Mouse (Mus musculus): ENCODE measurements around the gene Mrpl48. TPM values are rescaled to one million over a fixed set of nuclear protein-coding genes. Genes with fewer than 3 reads are reported as not detected.

Gene Mrpl48
- polyA plus RNA-seq, 1 experiment, result 30.7 TPM

DNA sequence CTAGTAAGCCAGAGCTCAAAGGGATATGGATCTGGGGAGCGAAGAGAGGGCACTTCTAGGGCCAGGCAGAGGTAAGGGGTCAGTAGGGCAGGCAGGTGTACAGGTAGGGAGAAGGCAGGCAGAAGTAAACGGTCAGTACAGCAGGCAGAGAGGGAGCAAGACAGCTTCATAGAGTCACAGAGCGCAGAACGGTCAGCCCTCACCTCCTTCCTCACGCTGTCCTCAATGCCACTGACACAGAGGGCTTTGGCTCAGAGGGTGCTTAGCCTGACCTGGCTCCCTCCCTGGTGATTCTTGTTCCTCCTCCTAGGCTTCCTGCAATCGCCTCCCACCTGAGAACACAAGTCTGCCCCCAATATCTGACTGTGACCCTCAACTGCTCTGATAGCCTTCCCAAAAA is 42.3 kb upstream of the Mrpl48 start:
- H3ac ChIP-seq (ENCODE audit: control insufficient read depth, insufficient read length, low read depth), result no peak overlapping the region
- H3K27me3 ChIP-seq (ENCODE audit: control insufficient read depth, insufficient read depth, insufficient read length), result no peaks in the 10 kb centered on the region
- TF ChIP-seq MYOG (IDR thresholded peaks at IDR 0.05; ENCODE audit: control insufficient read depth, extremely low read depth, insufficient read length) (no peak), CEBPB (IDR thresholded peaks at IDR 0.05; ENCODE audit: low read depth) (no peak), FOSL1 (IDR thresholded peaks at IDR 0.05; ENCODE audit: insufficient read depth, low read length, poor library complexity, severe bottlenecking) (no peak), CTCF (IDR thresholded peaks at IDR 0.05; ENCODE audit: control insufficient read depth, insufficient read depth, insufficient read length) (no peak), MAX (IDR thresholded peaks at IDR 0.05) (no peak), MYOD1 (IDR thresholded peaks at IDR 0.05; ENCODE audit: control insufficient read depth, insufficient read length, low read depth) (no peak), USF1 (IDR thresholded peaks at IDR 0.05; ENCODE audit: low read depth) (no peak)
- H3K79me2 ChIP-seq (ENCODE audit: control insufficient read depth, insufficient read depth), result no peaks in the 10 kb centered on the region
- no peaks in the 10 kb centered on the region for H3K79me3 ChIP-seq (ENCODE audit: low read depth)
- peaks cover 4% of the 10 kb centered on the region for H3K36me3 ChIP-seq (ENCODE audit: control insufficient read depth, insufficient read depth)
- no peak overlapping the region for H3K4me3 ChIP-seq (ENCODE audit: insufficient read depth, poor library complexity, severe bottlenecking)

DNA sequence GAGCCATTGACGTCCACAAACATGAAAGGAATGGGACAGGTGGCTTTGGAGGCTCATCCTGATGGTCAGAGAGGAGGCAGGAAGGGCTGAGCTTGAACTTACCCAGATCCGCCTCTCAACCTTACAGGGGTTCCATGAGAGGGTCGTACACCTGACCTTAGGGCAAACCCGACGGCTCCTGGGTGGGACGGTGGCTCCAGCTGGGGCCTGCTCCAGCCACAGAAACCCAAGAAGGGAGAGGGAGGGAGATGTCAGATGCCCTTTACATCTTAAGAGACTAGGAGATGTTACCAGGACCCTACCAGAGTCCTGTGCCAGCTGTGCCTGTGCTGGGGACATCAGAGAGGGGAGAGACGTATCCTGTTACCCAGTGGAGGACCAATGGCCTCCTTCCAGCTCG is 41.7 kb upstream of the Mrpl48 start:
- H3ac ChIP-seq (ENCODE audit: control insufficient read depth, insufficient read length, low read depth), result no peak overlapping the region
- H3K36me3 ChIP-seq (ENCODE audit: control insufficient read depth, insufficient read depth), result peaks cover 4% of the 10 kb centered on the region
- no peak overlapping the region for H3K4me3 ChIP-seq (ENCODE audit: insufficient read depth, poor library complexity, severe bottlenecking)
- H3K27me3 ChIP-seq (ENCODE audit: control insufficient read depth, insufficient read depth, insufficient read length), result no peaks in the 10 kb centered on the region
- no peaks in the 10 kb centered on the region for H3K79me2 ChIP-seq (ENCODE audit: control insufficient read depth, insufficient read depth)
- no peak for TF ChIP-seq FOSL1 (IDR thresholded peaks at IDR 0.05; ENCODE audit: insufficient read depth, low read length, poor library complexity, severe bottlenecking)
- TF ChIP-seq MYOG (IDR thresholded peaks at IDR 0.05; ENCODE audit: control insufficient read depth, extremely low read depth, insufficient read length), result no peak
- TF ChIP-seq CEBPB (IDR thresholded peaks at IDR 0.05; ENCODE audit: low read depth), result no peak
- no peak for TF ChIP-seq MYOD1 (IDR thresholded peaks at IDR 0.05; ENCODE audit: control insufficient read depth, insufficient read length, low read depth)
- TF ChIP-seq CTCF (IDR thresholded peaks at IDR 0.05; ENCODE audit: control insufficient read depth, insufficient read depth, insufficient read length), result no peak
- no peak for TF ChIP-seq MAX (IDR thresholded peaks at IDR 0.05)
- no peak for TF ChIP-seq USF1 (IDR thresholded peaks at IDR 0.05; ENCODE audit: low read depth)
- H3K79me3 ChIP-seq (ENCODE audit: low read depth), result no peaks in the 10 kb centered on the region

DNA sequence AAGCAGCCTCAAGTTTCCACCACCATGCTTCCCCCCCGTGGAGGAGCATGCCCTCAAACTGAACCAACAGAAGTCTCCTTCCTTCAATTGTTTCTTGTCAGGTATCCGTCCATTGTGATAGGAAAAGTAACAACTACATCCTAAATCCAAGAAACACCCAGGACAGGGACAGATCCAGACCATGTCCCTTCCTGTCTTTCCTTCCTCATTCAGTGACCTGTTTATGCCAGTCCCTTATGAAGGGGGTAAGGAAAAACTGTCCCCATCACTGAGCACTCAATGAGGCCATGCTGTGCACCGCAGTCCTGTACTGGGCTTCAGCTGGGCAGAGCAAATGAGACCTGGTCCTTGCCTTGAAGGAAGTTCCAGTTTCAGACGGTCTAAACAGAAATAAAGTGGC is 41.0 kb upstream of the Mrpl48 start:
- no peak overlapping the region for H3ac ChIP-seq (ENCODE audit: control insufficient read depth, insufficient read length, low read depth)
- H3K79me2 ChIP-seq (ENCODE audit: control insufficient read depth, insufficient read depth), result no peaks in the 10 kb centered on the region
- H3K79me3 ChIP-seq (ENCODE audit: low read depth), result no peaks in the 10 kb centered on the region
- peaks cover 4% of the 10 kb centered on the region for H3K36me3 ChIP-seq (ENCODE audit: control insufficient read depth, insufficient read depth)
- TF ChIP-seq FOSL1 (IDR thresholded peaks at IDR 0.05; ENCODE audit: insufficient read depth, low read length, poor library complexity, severe bottlenecking) (no peak), MYOD1 (IDR thresholded peaks at IDR 0.05; ENCODE audit: control insufficient read depth, insufficient read length, low read depth) (no peak), MAX (IDR thresholded peaks at IDR 0.05) (no peak), CTCF (IDR thresholded peaks at IDR 0.05; ENCODE audit: control insufficient read depth, insufficient read depth, insufficient read length) (no peak), MYOG (IDR thresholded peaks at IDR 0.05; ENCODE audit: control insufficient read depth, extremely low read depth, insufficient read length) (no peak), USF1 (IDR thresholded peaks at IDR 0.05; ENCODE audit: low read depth) (no peak), CEBPB (IDR thresholded peaks at IDR 0.05; ENCODE audit: low read depth) (no peak)
- H3K4me3 ChIP-seq (ENCODE audit: insufficient read depth, poor library complexity, severe bottlenecking), result no peak overlapping the region
- no peaks in the 10 kb centered on the region for H3K27me3 ChIP-seq (ENCODE audit: control insufficient read depth, insufficient read depth, insufficient read length)

DNA sequence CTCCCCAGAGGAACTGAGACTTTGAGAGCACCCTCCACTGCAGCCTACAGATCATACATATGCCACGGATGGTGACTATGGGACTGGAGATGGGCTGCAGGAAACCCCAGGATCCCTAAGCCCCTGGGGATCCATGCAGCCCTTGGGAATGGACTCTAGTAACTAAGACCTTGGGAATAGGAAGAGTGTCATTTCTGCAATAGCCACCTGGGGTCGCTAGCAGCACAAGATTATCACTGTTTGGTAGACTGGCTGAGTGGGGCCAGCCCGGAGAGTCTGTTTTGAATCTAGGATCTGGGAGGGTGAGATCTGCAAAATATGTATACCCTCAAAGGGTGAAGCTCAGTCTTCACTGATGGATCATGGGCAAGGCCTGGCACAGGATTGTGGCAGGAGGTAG is 37.0 kb upstream of the Mrpl48 start:
- Histone ChIP-seq H3K79me2 (ENCODE audit: control insufficient read depth, insufficient read depth) (no peaks in the 10 kb centered on the region), H3K4me3 (ENCODE audit: insufficient read depth, poor library complexity, severe bottlenecking) (no peak overlapping the region), H3K27me3 (ENCODE audit: control insufficient read depth, insufficient read depth, insufficient read length) (no peaks in the 10 kb centered on the region), H3K79me3 (ENCODE audit: low read depth) (no peaks in the 10 kb centered on the region), H3ac (ENCODE audit: control insufficient read depth, insufficient read length, low read depth) (no peak overlapping the region), H3K36me3 (ENCODE audit: control insufficient read depth, insufficient read depth) (peaks cover 20% of the 10 kb centered on the region)
- TF ChIP-seq CEBPB (IDR thresholded peaks at IDR 0.05; ENCODE audit: low read depth) (no peak), MAX (IDR thresholded peaks at IDR 0.05) (no peak), MYOD1 (IDR thresholded peaks at IDR 0.05; ENCODE audit: control insufficient read depth, insufficient read length, low read depth) (no peak), CTCF (IDR thresholded peaks at IDR 0.05; ENCODE audit: control insufficient read depth, insufficient read depth, insufficient read length) (no peak), FOSL1 (IDR thresholded peaks at IDR 0.05; ENCODE audit: insufficient read depth, low read length, poor library complexity, severe bottlenecking) (no peak), MYOG (IDR thresholded peaks at IDR 0.05; ENCODE audit: control insufficient read depth, extremely low read depth, insufficient read length) (no peak), USF1 (IDR thresholded peaks at IDR 0.05; ENCODE audit: low read depth) (no peak)

DNA sequence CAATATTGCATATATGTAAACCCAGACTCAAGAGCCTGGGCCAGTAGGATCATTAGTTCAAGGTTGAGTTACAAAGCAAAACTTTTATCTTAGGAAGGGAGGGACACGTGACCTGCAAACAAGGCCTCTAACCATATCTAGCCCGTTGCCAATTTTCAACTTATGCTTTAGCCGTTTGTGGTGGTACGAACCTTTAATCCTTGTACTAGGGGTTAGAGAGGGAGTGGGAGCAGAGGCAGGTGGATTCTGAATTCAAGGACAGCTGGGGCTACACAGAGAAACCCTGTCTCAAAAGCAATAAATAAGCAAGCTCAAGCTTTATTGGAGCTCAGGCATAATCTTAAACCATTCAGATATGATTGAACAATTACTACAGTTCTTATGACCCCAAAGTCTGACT is 34.3 kb upstream of the Mrpl48 start:
- H3K79me3 ChIP-seq (ENCODE audit: low read depth), result no peaks in the 10 kb centered on the region
- no peak overlapping the region for H3ac ChIP-seq (ENCODE audit: control insufficient read depth, insufficient read length, low read depth)
- TF ChIP-seq CEBPB (IDR thresholded peaks at IDR 0.05; ENCODE audit: low read depth) (no peak), FOSL1 (IDR thresholded peaks at IDR 0.05; ENCODE audit: insufficient read depth, low read length, poor library complexity, severe bottlenecking) (no peak), CTCF (IDR thresholded peaks at IDR 0.05; ENCODE audit: control insufficient read depth, insufficient read depth, insufficient read length) (no peak), MYOD1 (IDR thresholded peaks at IDR 0.05; ENCODE audit: control insufficient read depth, insufficient read length, low read depth) (no peak), MAX (IDR thresholded peaks at IDR 0.05) (no peak), USF1 (IDR thresholded peaks at IDR 0.05; ENCODE audit: low read depth) (no peak), MYOG (IDR thresholded peaks at IDR 0.05; ENCODE audit: control insufficient read depth, extremely low read depth, insufficient read length) (no peak)
- no peaks in the 10 kb centered on the region for H3K27me3 ChIP-seq (ENCODE audit: control insufficient read depth, insufficient read depth, insufficient read length)
- no peak overlapping the region for H3K4me3 ChIP-seq (ENCODE audit: insufficient read depth, poor library complexity, severe bottlenecking)
- no peaks in the 10 kb centered on the region for H3K79me2 ChIP-seq (ENCODE audit: control insufficient read depth, insufficient read depth)
- H3K36me3 ChIP-seq (ENCODE audit: control insufficient read depth, insufficient read depth), result peaks cover 30% of the 10 kb centered on the region

DNA sequence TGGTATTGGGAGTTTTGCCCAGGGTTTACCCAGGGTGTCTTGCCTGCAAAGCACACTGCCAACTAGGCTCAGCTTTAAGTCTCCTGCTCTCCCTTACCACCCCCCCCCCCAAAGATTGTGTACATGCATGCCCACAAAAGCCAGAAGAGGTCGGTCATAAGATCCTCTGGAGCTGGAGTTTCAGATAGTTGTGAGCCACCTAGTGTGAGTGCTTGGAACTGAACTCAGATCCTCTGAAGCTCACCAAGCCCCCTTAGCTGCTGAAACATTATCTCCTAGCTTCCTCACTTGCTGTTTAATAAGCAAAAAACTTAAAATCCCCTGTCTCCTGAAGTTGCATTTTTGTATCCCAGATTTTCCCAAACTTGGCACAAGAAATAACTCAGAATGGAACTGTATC is 29.6 kb upstream of the Mrpl48 start:
- Histone ChIP-seq H3K4me3 (ENCODE audit: insufficient read depth, poor library complexity, severe bottlenecking) (no peak overlapping the region), H3K27me3 (ENCODE audit: control insufficient read depth, insufficient read depth, insufficient read length) (no peaks in the 10 kb centered on the region), H3K79me3 (ENCODE audit: low read depth) (no peaks in the 10 kb centered on the region), H3K36me3 (ENCODE audit: control insufficient read depth, insufficient read depth) (peaks cover 40% of the 10 kb centered on the region), H3ac (ENCODE audit: control insufficient read depth, insufficient read length, low read depth) (no peak overlapping the region), H3K79me2 (ENCODE audit: control insufficient read depth, insufficient read depth) (no peaks in the 10 kb centered on the region)
- TF ChIP-seq CEBPB (IDR thresholded peaks at IDR 0.05; ENCODE audit: low read depth) (no peak), CTCF (IDR thresholded peaks at IDR 0.05; ENCODE audit: control insufficient read depth, insufficient read depth, insufficient read length) (no peak), MYOD1 (IDR thresholded peaks at IDR 0.05; ENCODE audit: control insufficient read depth, insufficient read length, low read depth) (no peak), USF1 (IDR thresholded peaks at IDR 0.05; ENCODE audit: low read depth) (no peak), MYOG (IDR thresholded peaks at IDR 0.05; ENCODE audit: control insufficient read depth, extremely low read depth, insufficient read length) (no peak), FOSL1 (IDR thresholded peaks at IDR 0.05; ENCODE audit: insufficient read depth, low read length, poor library complexity, severe bottlenecking) (no peak), MAX (IDR thresholded peaks at IDR 0.05) (no peak)

All from C2C12 (cell line).